Mouse (Mus musculus): ENCODE measurements around the gene Prg4. TPM values are rescaled to one million over a fixed set of nuclear protein-coding genes. Genes with fewer than 3 reads are reported as not detected.

Gene Prg4
- total RNA-seq, 2 experiments from 2014 or later, result 3.8 to 9.1 TPM

DNA sequence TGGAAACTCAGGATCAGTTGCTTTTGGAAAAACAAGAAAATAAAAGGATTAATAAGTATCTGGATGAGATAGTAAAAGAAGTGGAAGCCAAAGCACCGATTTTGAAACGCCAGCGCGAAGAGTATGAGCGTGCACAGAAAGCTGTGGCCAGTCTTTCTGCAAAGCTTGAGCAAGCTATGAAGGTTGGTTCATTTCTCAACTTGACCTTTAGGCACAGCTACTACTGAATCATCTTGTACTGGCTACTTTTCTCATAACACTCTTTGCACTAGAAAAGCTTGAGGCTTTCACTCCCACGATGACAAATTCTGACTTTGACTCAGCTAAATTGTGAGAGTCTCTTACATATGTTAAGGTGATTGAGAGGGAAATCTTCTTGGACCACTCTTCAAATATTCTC is 56.0 kb downstream of the Prg4 start:
- no peak for DNase-seq (ENCODE audit: low spot score in 2 of 2)

DNA sequence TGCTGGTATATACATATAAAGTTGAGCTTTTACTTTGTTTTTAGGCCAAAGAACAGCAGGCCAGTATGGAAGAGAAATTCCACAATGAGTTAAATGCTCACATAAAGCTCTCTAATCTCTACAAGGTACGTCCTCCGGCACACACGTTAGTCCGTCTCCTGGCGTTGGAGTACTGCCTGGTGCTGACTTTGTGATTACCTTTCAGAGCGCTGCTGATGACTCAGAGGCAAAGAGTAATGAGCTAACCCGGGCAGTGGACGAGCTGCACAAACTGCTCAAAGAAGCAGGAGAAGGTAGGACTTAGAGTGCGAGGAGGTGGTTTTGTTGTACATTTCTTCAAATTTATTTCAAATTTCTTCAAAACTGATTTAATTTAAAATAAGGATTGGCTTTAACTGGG is 58.7 kb downstream of the Prg4 start:
- no peak for DNase-seq (ENCODE audit: low spot score in 2 of 2)

DNA sequence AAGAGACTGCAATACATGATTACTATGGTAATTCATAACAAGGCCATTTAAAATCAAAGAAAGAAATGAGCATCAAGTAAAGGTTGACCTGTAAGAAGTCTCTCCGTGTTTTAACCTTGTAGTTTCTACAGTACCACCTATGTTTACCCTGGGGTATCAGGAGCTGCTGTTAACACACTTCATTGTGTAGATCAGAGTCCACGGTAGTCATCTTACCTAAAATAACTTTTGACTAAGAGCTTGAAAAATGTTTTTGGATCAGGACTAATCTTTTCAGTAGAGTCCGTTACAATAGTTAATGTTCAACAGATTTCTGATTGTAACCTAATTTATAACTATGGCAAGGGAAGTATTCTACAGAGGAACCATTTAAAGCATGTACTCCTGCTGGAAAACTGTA is 61.4 kb downstream of the Prg4 start:
- no peak for DNase-seq (ENCODE audit: low spot score in 2 of 2)

DNA sequence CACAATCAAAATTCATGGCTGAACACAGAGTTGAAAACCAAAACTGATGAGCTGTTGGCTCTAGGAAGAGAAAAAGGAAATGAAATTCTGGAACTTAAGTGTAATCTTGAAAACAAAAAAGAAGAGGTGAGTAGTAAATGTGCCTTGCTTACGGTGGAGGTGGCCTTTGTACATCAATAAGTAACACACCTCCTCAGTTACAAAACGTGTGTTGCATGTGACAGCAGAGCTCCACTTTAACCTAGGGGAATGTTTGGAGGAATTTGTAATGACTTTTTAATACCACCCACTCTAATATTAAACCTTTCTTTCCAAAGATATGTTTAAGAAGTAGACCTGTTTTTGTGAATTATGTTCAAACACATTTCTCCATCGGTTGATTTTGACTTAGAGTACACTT is 62.1 kb downstream of the Prg4 start:
- no peak for DNase-seq (ENCODE audit: low spot score in 2 of 2)

Other genes starting within 250 kb of the Prg4 start
- gene Pdc, start 146.7 kb downstream of the Prg4 start, total RNA-seq (2021), result not detected
- gene Tpr, start 73.3 kb downstream of the Prg4 start, total RNA-seq (2021), result 100 to 1,000 TPM in 1 of 2 experiments, 10 to 100 TPM in 1; 98.1 to 111 TPM
- 10 to 100 TPM; 41.9 to 46.0 TPM for gene Odr4, start 73.1 kb downstream of the Prg4 start, total RNA-seq (2021)